Mouse (Mus musculus) small intestine, adult 2 months (tissue): Measurements from ENCODE around the gene Capg.

ENCODE experiments used
- CTCF ChIP-seq: fragments of 200-500 bp; IDR thresholded peaks from 2 replicates; pipeline ENCODE4 v1.5.1; 2012; ENCODE audit warnings: low read depth, mild to moderate bottlenecking, control low read depth, inconsistent platforms, low read length, moderate library complexity, mixed read lengths; ENCODE audit not compliant: insufficient replicate concordance, insufficient read length; ENCODE audit errors: extremely low read depth
- POLR2A ChIP-seq: fragments of 200-500 bp; IDR thresholded peaks from 2 replicates; pipeline ENCODE4 v1.6.1; 2012; ENCODE audit warnings: low read depth, mild to moderate bottlenecking, control low read depth, inconsistent platforms, low read length, moderate library complexity

- TF ChIP-seq CTCF (no peak), POLR2A (no peak)
These were observed 23.3 kb upstream of the Capg start for GRCm38 (mm10) chr6:72520904-72521303.
